Mouse (Mus musculus) c-Kit-positive CD71-negative TER-119-negative erythroid progenitor cells, embryonic 14.5 days (primary cell): ENCODE data around the gene Madd.

Experiments used
- DNase-seq: peaks from one replicate; pipeline ENCODE4 v3.0.0-alpha.2; 2013; ENCODE audit warnings: low read depth

The Madd gene

GRCm38 (mm10) chr2:91175490-91175889, 8.1 kb downstream of the Madd start:
- DNase-seq, result no peak

- DNase-seq, result no peak
Observed at GRCm38 (mm10) chr2:91169587-91170322, 13.9 kb downstream of the Madd start.

GRCm38 (mm10) chr2:91167629-91168028, 16.0 kb downstream of the Madd start:
- no peak for DNase-seq

GRCm38 (mm10) chr2:91164991-91165390, 18.6 kb downstream of the Madd start:
- DNase-seq, result no peak

GRCm38 (mm10) chr2:91163532-91163931, 20.1 kb downstream of the Madd start:
- DNase-seq, result no peak

- no peak for DNase-seq
Observed at GRCm38 (mm10) chr2:91162952-91163351, 20.7 kb downstream of the Madd start.

- no peak for DNase-seq
Observed at GRCm38 (mm10) chr2:91160591-91160990, 23.0 kb downstream of the Madd start.

GRCm38 (mm10) chr2:91157002-91157752, 26.5 kb downstream of the Madd start:
- DNase-seq, result no peak

- no peak for DNase-seq
Observed at GRCm38 (mm10) chr2:91154091-91154490, 29.5 kb downstream of the Madd start.

GRCm38 (mm10) chr2:91152885-91153377, 30.7 kb downstream of the Madd start:
- no peak for DNase-seq

GRCm38 (mm10) chr2:91151331-91151730, 32.3 kb downstream of the Madd start:
- no peak for DNase-seq

- DNase-seq, result no peak
Observed at GRCm38 (mm10) chr2:91148101-91148500, 35.5 kb downstream of the Madd start.

- DNase-seq, result no peak
Observed at GRCm38 (mm10) chr2:91143401-91143800, 40.2 kb downstream of the Madd start.

- DNase-seq, result no peak
Observed at GRCm38 (mm10) chr2:91142920-91143319, 40.7 kb downstream of the Madd start.

- no peak for DNase-seq
Observed at GRCm38 (mm10) chr2:91139764-91140163, 43.9 kb downstream of the Madd start.

GRCm38 (mm10) chr2:91139311-91139710, 44.3 kb downstream of the Madd start:
- no peak for DNase-seq

- no peak for DNase-seq
Observed at GRCm38 (mm10) chr2:91137481-91137880, 46.2 kb downstream of the Madd start.

- no peak for DNase-seq
Observed at GRCm38 (mm10) chr2:91136513-91137412, 46.9 kb downstream of the Madd start.

- no peak for DNase-seq
Observed at GRCm38 (mm10) chr2:91132035-91132434, 51.6 kb downstream of the Madd start.

GRCm38 (mm10) chr2:91131251-91131650, 52.4 kb downstream of the Madd start:
- DNase-seq, result no peak

GRCm38 (mm10) chr2:91130126-91130525, 53.5 kb downstream of the Madd start:
- no peak for DNase-seq

GRCm38 (mm10) chr2:91128761-91129160, 54.9 kb downstream of the Madd start:
- DNase-seq, result no peak
